Mouse (Mus musculus) embryo, embryonic 9.5 days (tissue): ENCODE data around the gene Pdgfra.

Experiments used
- DNase-seq: peaks from one replicate; pipeline ENCODE4 v3.0.0-alpha.2; 2017; ENCODE audit errors: extremely low spot score

The Pdgfra gene

GRCm38 (mm10) chr5:75152021-75152425, at the start of gene Pdgfra:
TSS of gene Pdgfra (plus strand) at chr5:75152292.
- peak; percentile 74 for DNase-seq

- DNase-seq, result no peak
Measured at GRCm38 (mm10) chr5:75106511-75106910, 45.6 kb upstream of the Pdgfra start.

- peak; percentile 4 for DNase-seq
Measured at GRCm38 (mm10) chr5:75109368-75109767, 42.7 kb upstream of the Pdgfra start.

DNA sequence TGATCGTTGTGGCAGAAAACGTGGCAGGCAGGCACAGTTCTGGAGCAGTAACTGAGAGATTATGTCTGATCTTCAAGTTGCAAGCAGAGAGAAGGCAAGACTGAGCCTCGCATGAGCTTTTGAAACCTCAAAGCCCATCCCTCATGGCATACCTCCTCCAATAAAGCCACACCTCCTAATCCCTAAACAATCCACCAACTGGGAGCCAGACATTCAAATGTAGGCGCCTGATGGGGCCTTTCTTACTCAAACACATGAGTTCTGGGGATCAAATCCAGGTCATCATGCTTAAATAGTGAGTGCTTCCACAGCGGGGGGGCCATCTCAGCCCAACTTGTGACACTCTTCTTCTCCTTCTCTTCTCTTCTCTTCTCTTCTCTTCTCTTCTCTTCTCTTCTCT, 40.3 kb upstream of the Pdgfra start:
- no peak for DNase-seq

DNA sequence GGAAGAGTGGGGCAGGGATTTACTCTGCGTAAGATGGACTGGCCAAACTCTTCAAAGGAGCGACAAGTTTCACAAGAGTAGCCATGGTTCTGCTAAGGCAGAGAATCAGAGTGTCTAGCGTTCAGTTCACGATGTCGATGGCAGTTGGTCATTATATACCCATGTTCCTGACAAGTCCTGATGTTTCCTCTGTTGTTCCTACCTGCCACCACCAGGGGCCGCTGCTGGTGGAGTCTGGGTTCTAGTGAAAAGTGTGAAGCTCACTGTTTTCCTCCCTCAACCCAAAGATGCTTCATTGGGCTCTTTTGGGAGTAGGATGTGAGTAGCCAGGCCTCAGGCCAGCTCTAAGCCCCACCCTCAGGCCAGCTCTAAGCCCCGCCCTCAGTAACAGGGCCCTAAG, 33.3 kb upstream of the Pdgfra start:
- peak; percentile 17 for DNase-seq

GRCm38 (mm10) chr5:75121646-75122045, 30.4 kb upstream of the Pdgfra start:
- no peak for DNase-seq

- DNase-seq, result no peak
Measured at GRCm38 (mm10) chr5:75134681-75135080, 17.4 kb upstream of the Pdgfra start.

GRCm38 (mm10) chr5:75143092-75143491, 9.0 kb upstream of the Pdgfra start:
- DNase-seq, result peak; percentile 80

DNA sequence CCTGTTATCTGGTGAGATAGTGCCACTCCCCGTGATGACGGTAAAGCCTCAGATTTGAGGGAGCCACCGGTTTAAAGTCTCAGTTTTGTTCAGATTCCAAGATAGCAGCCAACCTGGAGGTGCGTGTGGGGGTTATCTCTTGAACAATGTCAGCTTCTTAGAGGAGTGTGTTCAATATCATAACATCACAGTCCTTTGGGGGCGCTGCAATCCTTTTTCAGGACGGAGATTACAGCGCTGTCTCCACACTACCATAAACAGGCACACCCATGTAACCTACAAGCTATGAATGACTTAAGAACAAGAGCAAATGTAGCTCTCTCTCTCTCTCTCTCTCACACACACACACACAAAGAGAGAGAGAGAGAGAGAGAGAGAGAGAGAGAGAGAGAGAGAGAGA, 8.3 kb upstream of the Pdgfra start:
- no peak for DNase-seq

GRCm38 (mm10) chr5:75145341-75145740, 6.8 kb upstream of the Pdgfra start:
- no peak for DNase-seq

DNA sequence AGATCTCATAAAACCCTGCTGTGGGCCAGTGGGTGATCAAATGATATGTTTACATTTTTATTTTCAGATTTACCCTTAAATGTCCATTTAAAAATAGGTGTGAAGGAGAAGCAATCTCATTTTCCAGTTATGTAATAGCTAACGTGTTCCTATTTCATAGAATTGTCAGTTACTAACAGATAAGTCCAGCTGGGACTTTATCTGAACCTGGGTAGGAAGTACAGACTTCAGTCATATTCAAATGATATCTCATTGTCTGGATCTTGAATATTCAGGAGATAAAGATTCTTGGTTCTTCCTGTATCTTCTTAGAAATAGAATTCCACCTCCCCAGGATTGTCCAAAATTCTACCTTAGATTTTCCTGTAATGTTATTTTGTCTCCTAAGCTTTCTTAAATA, 5.6 kb upstream of the Pdgfra start:
- DNase-seq, result no peak

DNA sequence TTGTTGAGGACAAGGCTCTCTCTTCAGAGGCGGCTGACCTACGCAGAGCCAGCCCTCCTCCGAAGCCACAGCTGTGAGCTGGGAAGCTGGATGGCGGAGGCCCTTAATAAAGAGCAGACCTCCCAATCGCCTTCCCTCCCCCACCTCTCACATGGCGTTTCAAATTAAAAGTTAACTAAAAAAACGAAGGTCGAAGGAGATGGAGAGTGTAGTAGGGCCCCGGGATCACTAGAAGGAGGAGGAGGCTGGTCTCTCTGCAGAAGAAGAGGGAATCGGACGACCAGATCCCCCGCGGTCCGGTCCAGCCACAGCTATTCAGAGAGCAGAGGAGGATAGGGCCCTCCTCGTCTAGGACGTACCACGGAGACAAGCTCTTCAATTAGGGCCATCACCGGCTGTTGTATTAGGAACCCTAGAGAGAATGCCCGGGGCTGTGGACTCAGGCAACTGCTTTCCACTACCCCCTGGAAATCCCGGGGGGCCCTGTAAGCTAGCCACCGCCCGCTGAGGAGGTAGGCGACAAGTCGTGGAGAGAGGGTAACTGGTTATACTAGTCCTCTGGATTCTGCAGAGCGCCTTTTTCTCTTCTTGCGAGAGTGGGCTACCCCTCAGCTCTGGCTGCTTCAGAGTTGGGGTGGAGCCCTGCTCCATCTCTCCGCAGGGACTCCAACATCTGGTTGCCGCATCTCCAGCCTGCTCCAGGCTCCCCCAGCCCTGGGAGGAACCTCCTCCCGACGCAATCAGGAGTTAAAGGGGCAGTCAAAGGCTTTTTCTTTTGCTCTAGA, 3.6 kb upstream of the Pdgfra start:
- peak; percentile 76 for DNase-seq

DNA sequence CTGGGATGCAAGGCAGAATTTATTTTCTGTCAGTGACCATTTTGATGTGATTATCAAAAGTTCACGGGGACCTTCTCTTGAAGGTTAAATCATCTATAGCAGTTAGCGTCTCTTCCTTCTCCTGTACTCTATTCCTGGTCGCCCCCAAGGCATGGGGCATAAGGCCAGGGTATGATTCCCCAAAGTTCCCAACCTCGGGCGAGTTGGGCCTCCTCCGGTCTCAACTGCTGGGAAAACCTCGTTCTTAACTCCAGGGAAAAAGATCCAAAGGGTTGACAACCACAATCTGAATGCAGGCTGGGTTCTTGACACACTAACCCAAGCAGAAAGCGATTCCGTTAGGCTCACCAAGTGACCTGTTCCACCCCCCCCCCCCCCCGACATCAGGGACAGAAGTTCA, 2.7 kb upstream of the Pdgfra start:
- no peak for DNase-seq

- DNase-seq, result peak; percentile 79
Measured at GRCm38 (mm10) chr5:75149880-75150279, 2.2 kb upstream of the Pdgfra start.

DNA sequence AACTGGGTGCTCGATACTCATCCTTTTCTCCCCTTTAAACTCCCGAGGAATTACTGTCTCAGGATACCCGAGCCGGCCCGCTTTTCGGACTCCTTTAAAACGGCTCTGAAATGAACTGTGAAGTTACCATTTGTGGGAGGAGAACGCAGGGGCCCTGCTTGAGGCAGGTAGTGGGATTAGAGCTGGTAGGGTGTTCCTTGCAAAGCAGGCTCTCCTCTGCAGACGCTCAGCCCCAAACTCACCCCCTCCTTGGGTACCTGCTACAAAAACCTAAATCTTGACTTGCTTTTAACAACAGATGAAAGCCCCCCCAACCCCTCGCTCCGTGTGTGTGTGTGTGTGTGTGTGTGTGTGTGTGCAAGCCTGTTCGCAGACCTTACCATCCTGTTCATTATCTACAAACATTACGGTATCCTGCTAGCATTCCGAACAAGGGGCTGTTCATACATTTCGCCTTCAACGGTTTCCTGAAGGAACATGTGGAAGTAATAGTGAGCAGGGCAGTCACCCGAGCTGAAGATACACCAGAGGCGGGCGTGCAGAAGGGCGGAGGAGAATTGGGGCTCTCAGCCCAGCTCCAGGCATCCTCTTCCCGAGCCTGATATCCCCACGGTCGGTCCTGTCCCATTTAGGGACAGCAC, 1.6 kb upstream of the Pdgfra start:
- peak; percentile 75 for DNase-seq

DNA sequence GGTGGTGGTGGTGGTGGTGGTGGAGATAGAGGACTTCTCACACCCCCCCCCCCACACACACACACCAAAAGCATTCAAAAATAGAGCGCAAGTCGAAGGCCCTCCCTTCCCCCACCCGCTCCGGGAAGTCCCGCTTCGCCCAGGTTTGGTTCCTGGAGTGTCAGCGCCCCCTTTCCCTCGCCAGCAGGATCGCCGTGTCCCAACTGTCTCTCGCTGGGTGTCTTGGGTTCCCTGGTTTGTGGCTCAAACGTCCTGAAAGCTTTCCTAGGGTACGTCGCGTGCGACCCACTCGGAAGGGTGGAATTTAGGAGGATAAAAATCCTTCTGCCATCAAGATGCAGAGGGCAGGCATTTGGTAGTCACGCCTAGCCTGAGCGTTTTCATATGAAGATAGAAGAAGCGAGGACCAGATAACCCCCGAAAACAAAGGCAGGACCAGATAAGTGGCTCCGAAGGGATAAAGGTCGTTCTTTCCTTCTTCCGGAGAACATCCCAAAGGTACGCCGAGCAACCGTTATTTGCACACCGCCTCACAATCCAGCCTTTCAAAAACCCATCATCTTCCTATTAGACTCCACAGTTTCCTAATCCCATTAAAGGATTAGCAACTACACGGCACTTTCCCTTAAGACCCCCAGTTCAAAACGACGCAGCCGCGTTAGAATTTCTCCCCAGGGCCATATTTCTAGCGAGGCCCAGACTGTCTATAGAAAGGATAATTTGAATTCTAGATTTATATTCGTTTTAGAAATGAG, 769 bp upstream of the Pdgfra start:
- DNase-seq, result peak; percentile 88

- peak; percentile 76 for DNase-seq
Measured at GRCm38 (mm10) chr5:75152791-75153625, 916 bp downstream of the Pdgfra start.

- no peak for DNase-seq
Measured at GRCm38 (mm10) chr5:75153626-75153960, 1.5 kb downstream of the Pdgfra start.

DNA sequence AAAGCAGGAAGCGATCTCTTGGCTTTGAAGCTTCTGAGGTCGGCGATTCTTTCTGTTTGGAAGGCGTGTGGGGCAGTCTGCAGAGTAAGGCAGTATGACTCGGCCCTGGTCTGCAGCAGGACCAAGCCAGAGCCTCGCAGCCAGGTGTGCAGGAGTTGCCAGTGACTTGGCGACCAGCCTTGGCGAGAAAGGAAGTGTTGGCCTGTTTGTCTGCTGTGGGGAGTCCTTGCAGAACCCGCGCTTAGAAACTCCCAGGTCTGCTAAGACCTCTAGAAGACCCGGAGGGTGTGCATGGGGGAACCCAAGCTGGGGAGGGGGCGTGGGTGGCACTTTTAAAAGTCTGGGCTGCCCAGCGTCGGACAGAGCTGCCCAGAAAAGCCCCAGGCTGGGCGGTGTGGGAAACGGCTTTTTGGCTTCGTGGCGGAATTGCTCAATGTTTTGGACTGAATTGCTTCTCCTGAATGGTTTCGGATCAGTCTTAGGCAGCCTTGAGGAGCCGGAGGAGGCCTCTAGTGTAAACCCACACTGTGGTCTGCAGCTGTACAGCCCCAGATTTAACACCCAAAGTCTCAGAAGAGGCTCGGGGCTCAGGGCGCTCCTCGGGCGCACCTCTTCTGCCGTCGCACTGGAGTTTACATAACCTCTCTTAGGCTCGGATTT, 2.0 kb downstream of the Pdgfra start:
- peak; percentile 42 for DNase-seq

DNA sequence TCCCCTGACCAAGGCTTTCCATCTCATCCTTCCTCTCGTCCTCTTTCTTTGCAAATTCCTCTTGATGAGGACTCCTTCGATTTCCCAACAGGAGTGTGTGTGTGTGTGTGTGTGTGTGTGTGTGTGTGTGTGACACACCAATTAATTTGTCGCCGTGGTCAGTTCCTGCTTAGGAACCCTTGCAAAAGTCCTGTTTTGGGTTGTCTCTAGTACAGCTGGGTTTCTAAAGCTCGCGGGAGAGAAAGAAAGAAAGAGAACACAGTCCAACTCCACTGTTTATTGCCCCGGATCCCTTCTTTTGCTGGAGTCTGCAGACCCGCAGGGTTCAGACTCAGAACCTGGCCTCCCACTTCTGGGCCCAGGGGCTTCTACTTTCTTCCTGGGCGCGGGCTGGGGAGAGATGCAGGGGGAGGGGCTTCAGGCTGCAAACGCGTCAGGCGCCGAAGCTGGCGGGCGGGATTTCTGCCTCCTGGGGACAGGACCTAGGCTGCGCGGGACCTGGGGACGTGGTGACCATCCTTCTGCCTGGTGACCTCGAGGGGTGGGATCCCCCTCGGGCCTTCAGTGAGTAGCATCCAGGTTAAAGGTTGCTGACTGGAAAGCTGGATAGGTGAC, 2.6 kb downstream of the Pdgfra start:
- peak; percentile 79 for DNase-seq

- DNase-seq, result no peak
Measured at GRCm38 (mm10) chr5:75155281-75155680, 3.2 kb downstream of the Pdgfra start.
